Mouse (Mus musculus) urinary bladder, postnatal 10 days (tissue): Measurements from ENCODE around the gene Spata32.

Experiments
- DNase-seq: peaks from one replicate; pipeline ENCODE4 v3.0.0; 2022; ENCODE audit warnings: low spot score

Gene Spata32

GRCm38 (mm10) chr11:103173771-103174344 is 44.4 kb downstream of the Spata32 start:
- DNase-seq = no peak

DNA sequence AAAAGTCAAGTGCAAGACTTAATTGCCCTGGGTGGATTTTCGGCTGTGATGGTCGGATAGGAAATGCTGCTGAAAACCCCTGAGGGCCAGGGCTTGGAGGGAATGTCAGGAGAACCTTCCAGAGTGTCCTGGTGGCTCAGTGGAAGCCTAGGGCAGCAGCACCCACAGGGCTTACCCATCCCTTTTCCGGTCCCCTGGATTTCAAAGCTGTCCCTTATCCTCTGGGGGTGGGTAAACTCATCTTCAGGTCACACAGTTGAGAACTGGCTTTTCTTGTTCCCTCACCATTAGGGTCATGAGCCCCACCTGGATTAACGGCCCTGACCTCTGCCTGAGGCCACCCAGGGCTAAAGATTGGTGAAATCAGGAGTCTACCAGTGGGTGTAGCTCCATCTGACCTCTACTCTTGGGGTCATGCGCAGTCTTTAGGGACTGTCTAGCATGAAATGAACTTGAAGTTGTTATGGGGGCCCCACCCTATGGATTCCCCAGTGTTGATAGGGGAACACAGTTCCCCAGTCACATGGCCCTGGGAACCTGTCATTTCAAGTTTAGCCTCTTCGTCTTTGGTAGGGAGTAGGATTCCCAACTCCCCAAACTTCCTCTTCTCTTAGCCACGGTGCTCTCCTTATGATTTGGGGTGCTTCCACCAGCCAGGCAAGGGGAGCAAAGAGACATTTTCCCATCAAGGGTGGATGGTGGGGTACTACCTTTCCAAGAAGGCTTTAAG is 45.0 kb downstream of the Spata32 start:
- DNase-seq = no peak

DNA sequence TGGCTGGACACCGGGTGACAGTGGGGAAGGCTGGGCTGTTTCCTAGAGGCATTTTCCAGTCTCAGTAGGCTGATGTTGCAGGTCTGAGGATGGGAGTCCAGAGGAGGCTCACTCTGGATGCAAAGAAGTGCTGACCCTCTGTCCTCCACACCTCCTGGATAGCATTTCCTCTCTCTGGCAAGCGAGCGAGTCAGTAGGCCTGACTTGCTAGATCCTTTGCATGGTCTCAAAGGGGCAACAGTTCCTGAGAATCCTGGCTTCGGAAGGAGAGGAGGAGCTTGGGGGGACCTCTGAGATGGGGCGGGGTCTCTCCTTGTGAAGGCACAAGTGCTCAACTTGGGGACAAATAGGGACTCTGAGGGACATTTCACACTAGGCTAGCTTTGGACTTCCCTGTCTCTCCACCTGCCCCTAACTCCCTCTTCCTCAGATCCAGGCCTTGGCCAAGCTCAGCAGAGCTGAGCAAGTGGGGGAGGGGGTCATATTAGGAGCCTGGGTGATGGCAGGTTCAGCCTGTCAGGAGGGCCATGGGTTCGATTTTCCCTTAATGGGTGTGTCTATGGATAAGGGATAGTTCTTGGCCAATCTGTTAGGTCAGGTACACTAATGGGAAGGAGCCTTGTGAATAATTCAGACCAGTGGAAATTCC is 45.7 kb downstream of the Spata32 start:
- DNase-seq = no peak

DNA sequence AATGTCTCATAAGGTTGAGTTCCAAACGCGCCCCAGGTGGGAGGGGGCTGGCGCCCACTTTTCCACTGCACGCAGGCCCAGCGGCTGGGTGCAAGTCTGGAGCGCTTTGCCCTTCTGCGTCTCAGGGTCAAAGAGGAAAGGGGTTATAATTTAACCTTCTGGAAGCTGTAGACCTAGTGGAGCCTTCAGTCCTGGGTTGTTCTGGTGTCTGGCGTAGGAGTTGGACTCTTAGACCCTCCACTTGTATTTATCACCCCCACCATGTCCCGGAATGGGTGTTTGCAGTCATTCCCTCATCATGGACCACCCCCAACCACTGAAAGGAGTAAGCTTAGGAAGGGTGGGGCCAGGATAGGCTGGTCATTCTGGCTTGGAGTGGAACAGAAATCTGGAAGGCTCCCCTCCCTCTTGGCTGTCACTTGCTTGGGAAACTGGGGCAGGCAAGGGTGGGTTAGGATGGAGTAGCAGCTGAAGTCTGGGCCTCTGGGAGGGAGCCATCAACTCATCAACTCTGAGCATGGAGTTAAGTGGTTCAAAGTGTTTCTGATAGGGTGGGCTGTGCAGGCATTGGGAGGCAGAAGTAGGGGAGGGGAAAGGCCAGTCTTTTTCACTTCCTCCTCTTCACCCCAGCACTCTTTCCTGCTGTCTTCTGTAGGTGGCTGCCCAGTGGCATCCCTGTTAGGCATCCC is 46.4 kb downstream of the Spata32 start:
- no peak for DNase-seq

- DNase-seq = no peak
Measured at GRCm38 (mm10) chr11:103171286-103171620, 47.0 kb downstream of the Spata32 start.

DNA sequence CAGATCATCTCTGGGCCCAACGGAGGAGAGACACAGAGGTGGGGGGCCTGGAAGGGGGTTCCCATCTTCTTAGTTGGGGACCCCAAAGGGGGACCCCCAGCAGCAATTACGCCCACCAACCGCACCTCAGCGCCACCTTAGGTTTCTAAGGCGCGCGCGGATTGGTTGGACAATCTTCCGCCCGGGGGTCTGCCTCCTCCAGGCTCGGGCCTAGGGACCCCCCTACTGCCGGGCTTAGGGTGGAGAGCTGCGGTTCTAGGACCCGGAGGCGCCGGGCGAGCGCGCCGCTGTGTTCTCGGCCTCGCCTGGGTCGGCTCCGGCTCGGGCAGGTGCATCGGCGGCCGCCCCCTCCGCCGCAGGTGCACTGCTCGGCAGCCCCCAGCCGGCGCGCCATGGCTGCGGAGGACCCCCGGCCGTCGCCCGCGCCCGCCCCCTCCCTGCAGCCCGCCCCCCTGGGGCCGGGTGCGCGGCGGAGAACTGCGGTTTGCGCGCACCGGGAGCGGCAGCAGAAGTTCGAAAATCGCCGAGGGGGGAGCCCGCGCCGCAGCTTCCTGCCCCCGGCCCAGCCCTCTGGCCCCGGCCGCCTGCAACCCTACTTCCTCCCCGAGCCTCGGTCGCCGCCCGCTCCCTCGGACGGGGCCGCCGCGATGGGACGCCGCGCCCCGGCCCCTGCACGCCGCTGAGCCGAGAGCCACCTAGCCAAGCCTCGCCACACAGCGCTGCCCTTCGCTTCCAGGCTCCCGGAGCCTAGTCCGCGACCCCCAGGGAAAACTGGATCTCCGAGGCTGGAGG is 47.5 kb downstream of the Spata32 start, which contains the start of gene Fmnl1:
Gene Fmnl1 (plus strand): TSS at position 614 of the 792 bp plus-strand sequence.
- DNase-seq = no peak

DNA sequence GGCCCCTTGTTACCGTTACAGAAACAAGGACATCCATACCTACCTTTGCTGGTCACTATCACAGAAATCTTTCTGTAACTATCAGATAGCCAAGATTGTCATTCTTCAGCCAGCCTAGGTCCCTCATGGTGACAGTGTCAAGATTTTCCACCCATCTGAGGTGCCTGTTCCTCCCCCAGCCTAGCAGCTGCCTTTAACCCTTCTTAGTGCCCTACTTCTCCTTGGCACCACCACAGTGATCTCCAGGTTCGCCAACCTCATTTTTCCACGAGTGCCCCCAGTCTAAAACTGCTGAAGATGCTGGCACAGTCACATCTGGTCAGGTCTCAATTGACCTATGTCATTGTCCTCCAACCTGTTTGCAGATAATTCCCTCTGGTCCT is 48.1 kb downstream of the Spata32 start:
- no peak for DNase-seq

- no peak for DNase-seq
Measured at GRCm38 (mm10) chr11:103169664-103170063, 48.6 kb downstream of the Spata32 start.

- no peak for DNase-seq
Measured at GRCm38 (mm10) chr11:103168690-103169390, 49.4 kb downstream of the Spata32 start.

- DNase-seq = no peak
Measured at GRCm38 (mm10) chr11:103164391-103164790, 53.8 kb downstream of the Spata32 start.

DNA sequence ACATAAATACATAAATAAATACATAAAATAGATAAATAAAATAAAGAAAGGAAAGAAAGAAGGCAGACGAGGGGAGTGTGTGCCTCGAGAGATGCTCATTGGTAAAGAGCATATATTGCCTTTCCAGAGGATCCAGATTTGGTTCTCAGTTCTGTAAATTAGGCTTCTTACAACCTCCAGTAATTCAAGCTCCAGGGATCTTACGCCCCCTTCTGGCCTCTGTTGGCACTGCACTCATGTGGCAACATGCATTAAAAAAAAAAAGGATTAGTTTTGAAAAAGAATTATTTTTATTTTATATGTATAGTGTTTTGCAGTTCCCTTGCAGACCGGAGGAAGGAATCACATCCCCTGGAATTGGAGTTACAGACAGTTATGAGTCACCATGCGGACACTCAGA is 56.1 kb downstream of the Spata32 start:
- DNase-seq = no peak

DNA sequence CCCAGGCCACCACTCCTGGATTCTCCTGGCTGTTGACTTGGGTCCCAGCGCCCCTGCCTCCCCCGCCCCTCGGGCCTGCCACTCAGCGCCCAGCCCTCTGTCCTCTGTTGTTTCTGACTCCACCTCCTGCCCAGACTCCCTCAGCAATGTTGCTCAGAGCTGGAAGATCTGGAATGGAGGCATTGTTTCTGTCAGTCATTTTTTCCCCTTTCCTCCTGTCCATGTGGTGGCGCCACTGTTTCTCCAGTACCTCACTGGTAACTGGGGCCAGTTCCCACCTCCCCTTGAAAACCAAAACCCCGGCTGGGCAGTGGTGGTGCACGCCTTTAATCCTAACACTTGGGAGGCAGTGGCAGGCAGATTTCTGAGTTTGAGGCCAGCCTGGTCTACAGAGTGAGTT is 56.8 kb downstream of the Spata32 start:
- DNase-seq = no peak

DNA sequence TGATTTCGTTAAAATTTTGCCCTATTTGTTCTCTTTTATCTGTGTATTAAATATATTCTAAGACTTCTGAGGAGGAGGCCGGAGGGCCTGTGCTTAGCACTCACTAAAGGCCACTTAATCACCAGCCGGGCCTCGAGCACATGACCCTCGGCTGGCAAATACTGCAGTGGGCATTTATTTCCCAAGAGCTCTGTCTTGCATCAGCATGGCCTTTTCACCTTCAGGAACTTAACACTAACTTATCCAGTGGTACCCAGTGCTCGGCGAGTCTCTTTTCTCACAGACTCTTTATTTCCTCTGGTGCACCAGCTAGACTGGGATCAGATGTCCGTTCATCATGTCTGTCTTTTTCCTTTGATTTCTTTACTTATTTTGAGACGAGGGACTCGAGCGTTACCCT is 57.5 kb downstream of the Spata32 start:
- DNase-seq = no peak

- peak; percentile 93 for DNase-seq
Measured at GRCm38 (mm10) chr11:103158621-103159478, 59.4 kb downstream of the Spata32 start.
